Mouse (Mus musculus): ENCODE data around the gene Gpr183. TPM values are rescaled to one million over a fixed set of nuclear protein-coding genes. Genes with fewer than 3 reads are reported as not detected.

The Gpr183 gene
- polyA plus RNA-seq, 1 experiment from 2014 or later, result 4.0 TPM

DNA sequence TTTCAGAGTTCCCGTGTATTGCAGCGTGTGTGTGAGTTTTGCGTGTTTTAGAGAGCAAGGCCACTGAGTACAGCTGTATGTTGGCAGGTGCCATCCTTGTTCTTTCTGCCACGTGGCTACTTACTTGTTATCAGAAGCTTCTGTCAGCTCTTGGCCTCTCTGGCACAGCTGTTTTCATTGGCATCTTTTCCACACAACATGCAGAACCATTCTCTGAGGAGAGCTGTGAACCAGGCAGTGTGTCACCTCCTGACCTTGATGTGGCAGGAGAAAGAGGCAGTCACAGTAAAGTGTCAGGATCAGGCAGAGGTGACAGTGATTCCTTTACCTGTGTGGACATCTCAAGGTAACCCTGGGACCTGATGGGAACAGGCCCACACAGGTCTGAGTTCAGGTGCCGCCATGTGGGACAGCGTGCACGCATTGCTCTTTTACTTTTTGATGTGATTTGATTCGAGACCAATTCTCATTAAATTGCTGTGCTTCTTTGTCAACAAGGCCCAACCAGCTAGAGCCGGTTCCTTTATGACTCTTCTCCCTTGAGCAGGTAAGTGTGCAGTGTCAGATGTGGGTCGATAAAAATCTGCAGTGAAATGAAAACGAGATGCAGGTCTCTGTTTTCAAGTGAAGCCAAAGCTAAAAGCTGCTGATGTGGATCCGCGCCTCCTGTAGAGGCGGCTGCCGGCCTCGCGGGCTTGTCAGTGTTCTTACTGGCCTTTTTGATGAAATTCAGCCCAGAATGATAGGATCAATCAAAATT is 35.5 kb upstream of the Gpr183 start:
- Histone ChIP-seq H3K4me2 (replicated peaks; ENCODE audit: low read depth, low read length) (no peak overlapping the region), H3K27ac (ENCODE audit: low read length) (no peak overlapping the region), H3K27me3 (ENCODE audit: insufficient read depth, low read length) (no peaks in the 10 kb centered on the region), H3K9ac (replicated peaks; ENCODE audit: low read length) (no peak overlapping the region), H3K4me3 (ENCODE audit: low read length) (no peak overlapping the region), H3K9me3 (ENCODE audit: low read length) (no peaks in the 10 kb centered on the region), H3K4me1 (ENCODE audit: insufficient read depth, low read length) (no peaks in the 10 kb centered on the region), H3K36me3 (ENCODE audit: insufficient read depth, low read length) (no peaks in the 10 kb centered on the region)
- WGBS, result 79% methylated on average over 17 of the region's 17 CpGs
- 0 out of 2 replicates have a peak, but pooled peaks have one; percentile 29 for ATAC-seq (ENCODE audit: low FRiP score, low TSS enrichment)

- WGBS, result 72% methylated on average over 8 of the region's 8 CpGs
- ATAC-seq (ENCODE audit: low FRiP score, low TSS enrichment), result no peak
- H3K27me3 ChIP-seq (ENCODE audit: insufficient read depth, low read length), result no peaks in the 10 kb centered on the region
Observed at GRCm38 (mm10) chr14:121999455-121999854, 34.5 kb upstream of the Gpr183 start.

DNA sequence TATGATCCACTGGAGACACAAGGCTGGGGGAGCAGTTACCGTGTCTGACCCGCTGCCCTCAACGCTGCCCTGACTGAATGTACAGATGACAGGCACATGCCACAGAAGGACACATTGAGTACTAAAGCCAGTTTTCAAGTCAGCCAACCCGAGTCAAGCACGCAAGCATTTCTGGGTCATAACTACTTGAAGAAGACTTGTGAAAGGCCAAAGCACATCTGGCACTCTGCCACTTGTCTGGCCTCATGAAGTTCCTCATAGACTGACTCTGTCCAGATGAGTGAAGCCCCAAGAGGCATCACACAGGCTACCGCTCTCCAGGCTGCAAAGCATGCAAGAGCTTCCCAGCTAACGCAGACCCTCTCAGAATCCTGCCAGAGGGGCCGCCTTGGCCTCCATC is 31.8 kb upstream of the Gpr183 start:
- no peaks in the 10 kb centered on the region for H3K9me3 ChIP-seq (ENCODE audit: low read length)
- H3K36me3 ChIP-seq (ENCODE audit: insufficient read depth, low read length), result no peaks in the 10 kb centered on the region; the same call in 1 of the 2 replicates
- no peak overlapping the region for H3K4me2 ChIP-seq (replicated peaks; ENCODE audit: low read depth, low read length)
- no peak overlapping the region for H3K4me3 ChIP-seq (ENCODE audit: low read length)
- H3K4me1 ChIP-seq (ENCODE audit: insufficient read depth, low read length), result peaks cover 11% of the 10 kb centered on the region; the same call in 1 of the 2 replicates
- H3K27me3 ChIP-seq (ENCODE audit: insufficient read depth, low read length), result no peaks in the 10 kb centered on the region
- 83% methylated on average over 8 of the region's 8 CpGs for WGBS
- ATAC-seq (ENCODE audit: low FRiP score, low TSS enrichment), result no peak
- no peak overlapping the region for H3K27ac ChIP-seq (ENCODE audit: low read length)
- H3K9ac ChIP-seq (replicated peaks; ENCODE audit: low read length), result no peak overlapping the region

More at GRCm38 (mm10) chr14:121999455-121999854, 34.5 kb upstream of the Gpr183 start:
- no peak overlapping the region for H3K9ac ChIP-seq (replicated peaks; ENCODE audit: low read length)
- no peaks in the 10 kb centered on the region; the same call in 1 of the 2 replicates for H3K36me3 ChIP-seq (ENCODE audit: insufficient read depth, low read length)
- no peak overlapping the region for H3K27ac ChIP-seq (ENCODE audit: low read length)
- no peaks in the 10 kb centered on the region for H3K9me3 ChIP-seq (ENCODE audit: low read length)
- no peak overlapping the region for H3K4me2 ChIP-seq (replicated peaks; ENCODE audit: low read depth, low read length)
- H3K4me3 ChIP-seq (ENCODE audit: low read length), result no peak overlapping the region
- no peaks in the 10 kb centered on the region for H3K4me1 ChIP-seq (ENCODE audit: insufficient read depth, low read length)

DNA sequence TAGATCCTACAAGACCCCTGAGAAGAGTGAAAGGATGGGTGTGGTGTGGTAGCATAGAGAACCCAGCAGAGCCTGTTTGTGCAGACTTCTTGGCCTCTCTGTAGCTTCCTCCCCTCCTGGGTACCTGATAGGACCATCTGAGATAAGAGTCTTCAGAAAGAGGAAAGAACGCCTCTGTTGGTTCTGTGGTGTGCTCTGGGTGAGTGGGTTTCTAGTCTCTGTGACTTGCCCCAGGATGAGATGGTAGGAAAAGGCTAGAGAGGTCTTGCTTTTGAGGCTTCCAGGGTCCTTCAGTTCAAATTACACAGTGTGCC is 30.5 kb upstream of the Gpr183 start:
- no peak overlapping the region for H3K4me2 ChIP-seq (replicated peaks; ENCODE audit: low read depth, low read length)
- no peaks in the 10 kb centered on the region; the same call in 1 of the 2 replicates for H3K36me3 ChIP-seq (ENCODE audit: insufficient read depth, low read length)
- H3K4me3 ChIP-seq (ENCODE audit: low read length), result no peak overlapping the region
- ATAC-seq (ENCODE audit: low FRiP score, low TSS enrichment), result no peak
- no peak overlapping the region for H3K27ac ChIP-seq (ENCODE audit: low read length)
- no peak overlapping the region for H3K9ac ChIP-seq (replicated peaks; ENCODE audit: low read length)
- H3K9me3 ChIP-seq (ENCODE audit: low read length), result no peaks in the 10 kb centered on the region
- WGBS, result 89% methylated on average over 1 of the region's 1 CpGs
- peaks cover 11% of the 10 kb centered on the region; the same call in 1 of the 2 replicates for H3K4me1 ChIP-seq (ENCODE audit: insufficient read depth, low read length)
- H3K27me3 ChIP-seq (ENCODE audit: insufficient read depth, low read length), result no peaks in the 10 kb centered on the region

DNA sequence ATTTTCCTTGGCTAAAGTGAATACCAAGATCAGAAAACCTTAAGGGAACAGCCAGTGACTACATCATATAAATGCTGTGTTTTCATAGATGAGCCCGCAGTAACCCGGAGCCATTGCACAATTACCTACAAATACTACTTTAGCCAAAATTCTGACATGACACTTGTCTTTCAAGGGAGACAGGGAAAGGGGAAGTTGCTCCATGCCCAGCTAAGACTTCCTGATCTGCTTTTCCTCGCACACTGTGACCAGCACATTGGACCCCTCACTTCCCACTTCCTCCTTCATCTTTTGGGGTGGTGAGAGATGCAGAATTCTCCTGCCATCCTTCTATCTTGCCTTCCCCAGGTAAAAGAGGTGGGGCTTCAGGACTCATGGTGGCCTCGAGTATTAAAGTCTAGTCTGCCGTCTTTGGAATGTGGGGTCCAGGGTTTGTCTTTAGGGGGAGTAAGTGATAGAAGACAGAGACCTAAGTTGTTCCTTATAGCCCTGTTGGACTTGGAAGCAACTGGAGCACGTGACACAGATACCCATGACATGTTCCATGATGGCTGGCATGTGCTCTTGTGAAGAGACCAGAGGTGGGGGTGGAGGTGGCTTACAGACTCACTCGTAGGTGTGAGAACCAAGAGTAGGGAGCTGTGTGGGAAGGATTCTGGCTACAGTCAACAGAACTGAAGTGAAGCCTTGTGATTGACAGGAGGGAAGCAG is 30.0 kb upstream of the Gpr183 start:
- WGBS, result 93% methylated on average over 7 of the region's 7 CpGs
- H3K4me1 ChIP-seq (ENCODE audit: insufficient read depth, low read length), result peaks cover 13% of the 10 kb centered on the region; the same call in 1 of the 2 replicates
- no peak overlapping the region for H3K4me2 ChIP-seq (replicated peaks; ENCODE audit: low read depth, low read length)
- no peak overlapping the region for H3K4me3 ChIP-seq (ENCODE audit: low read length)
- H3K27me3 ChIP-seq (ENCODE audit: insufficient read depth, low read length), result no peaks in the 10 kb centered on the region
- ATAC-seq (ENCODE audit: low FRiP score, low TSS enrichment), result no peak
- H3K36me3 ChIP-seq (ENCODE audit: insufficient read depth, low read length), result no peaks in the 10 kb centered on the region; the same call in 1 of the 2 replicates
- H3K9ac ChIP-seq (replicated peaks; ENCODE audit: low read length), result no peak overlapping the region
- H3K9me3 ChIP-seq (ENCODE audit: low read length), result no peaks in the 10 kb centered on the region
- no peak overlapping the region for H3K27ac ChIP-seq (ENCODE audit: low read length)

DNA sequence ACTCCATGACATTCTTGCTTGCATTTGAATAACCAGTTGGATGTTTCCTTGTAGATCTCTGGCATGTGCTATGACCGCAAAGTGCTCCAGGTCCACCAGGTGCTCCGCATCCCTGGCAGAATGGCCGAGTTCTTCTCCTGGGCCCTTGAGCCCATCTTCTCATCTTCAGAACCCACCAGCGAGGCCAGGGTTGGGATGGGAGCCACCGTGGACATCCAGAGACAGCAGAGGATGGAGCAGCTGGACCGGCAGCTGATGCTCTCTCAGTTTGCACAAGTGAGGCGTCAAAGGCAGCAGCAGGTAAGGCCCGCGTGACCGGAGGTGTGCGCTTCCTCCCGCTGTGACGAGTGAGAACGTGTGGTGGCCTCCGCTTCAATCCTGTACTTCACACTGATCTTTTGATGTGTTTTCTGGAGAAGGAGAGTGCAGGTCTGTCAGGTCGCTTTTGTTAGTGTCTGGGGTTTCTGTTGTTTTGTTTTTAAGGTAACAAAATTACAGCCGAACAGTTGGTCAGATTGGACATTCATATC is 29.2 kb upstream of the Gpr183 start:
- no peak overlapping the region for H3K27ac ChIP-seq (ENCODE audit: low read length)
- H3K4me1 ChIP-seq (ENCODE audit: insufficient read depth, low read length), result peaks cover 17% of the 10 kb centered on the region; the same call in 1 of the 2 replicates
- H3K27me3 ChIP-seq (ENCODE audit: insufficient read depth, low read length), result no peaks in the 10 kb centered on the region
- ATAC-seq (ENCODE audit: low FRiP score, low TSS enrichment), result no peak
- H3K36me3 ChIP-seq (ENCODE audit: insufficient read depth, low read length), result no peaks in the 10 kb centered on the region; the same call in 1 of the 2 replicates
- 92% methylated on average over 17 of the region's 17 CpGs for WGBS
- no peak overlapping the region for H3K4me3 ChIP-seq (ENCODE audit: low read length)
- no peak overlapping the region for H3K9ac ChIP-seq (replicated peaks; ENCODE audit: low read length)
- no peak overlapping the region for H3K4me2 ChIP-seq (replicated peaks; ENCODE audit: low read depth, low read length)
- no peaks in the 10 kb centered on the region for H3K9me3 ChIP-seq (ENCODE audit: low read length)

DNA sequence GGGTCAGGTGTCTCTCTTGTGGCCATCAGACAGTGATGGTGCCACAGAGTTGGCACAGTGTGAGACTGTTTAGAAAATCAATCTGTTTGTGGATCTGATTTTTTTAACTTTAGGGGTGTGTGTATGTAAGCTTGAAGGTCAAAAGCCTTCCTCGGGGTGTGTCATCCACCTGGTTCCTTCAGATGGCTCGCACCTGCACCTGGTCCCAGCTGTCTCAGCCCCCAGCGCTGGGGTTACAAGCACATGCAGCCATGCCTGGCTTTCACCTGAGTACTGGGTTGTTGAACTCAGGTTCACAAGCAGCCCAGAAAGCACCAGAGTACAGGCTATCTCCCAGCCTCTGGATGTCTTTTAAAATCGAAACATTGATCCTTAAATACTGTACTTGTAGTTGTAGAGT is 28.6 kb upstream of the Gpr183 start:
- no peak for ATAC-seq (ENCODE audit: low FRiP score, low TSS enrichment)
- Histone ChIP-seq H3K4me1 (ENCODE audit: insufficient read depth, low read length) (peaks cover 17% of the 10 kb centered on the region; the same call in 1 of the 2 replicates), H3K27ac (ENCODE audit: low read length) (no peak overlapping the region), H3K36me3 (ENCODE audit: insufficient read depth, low read length) (no peaks in the 10 kb centered on the region; the same call in 1 of the 2 replicates), H3K9me3 (ENCODE audit: low read length) (no peaks in the 10 kb centered on the region), H3K9ac (replicated peaks; ENCODE audit: low read length) (no peak overlapping the region), H3K27me3 (ENCODE audit: insufficient read depth, low read length) (no peaks in the 10 kb centered on the region), H3K4me2 (replicated peaks; ENCODE audit: low read depth, low read length) (no peak overlapping the region), H3K4me3 (ENCODE audit: low read length) (no peak overlapping the region)
- 85% methylated on average over 4 of the region's 4 CpGs for WGBS

- H3K27me3 ChIP-seq (ENCODE audit: insufficient read depth, low read length), result no peaks in the 10 kb centered on the region
- no peak overlapping the region for H3K9ac ChIP-seq (replicated peaks; ENCODE audit: low read length)
- H3K4me2 ChIP-seq (replicated peaks; ENCODE audit: low read depth, low read length), result no peak overlapping the region
- H3K9me3 ChIP-seq (ENCODE audit: low read length), result no peaks in the 10 kb centered on the region
- no peak overlapping the region for H3K27ac ChIP-seq (ENCODE audit: low read length)
- H3K4me3 ChIP-seq (ENCODE audit: low read length), result no peak overlapping the region
- WGBS, result 74% methylated on average over 13 of the region's 13 CpGs
- H3K36me3 ChIP-seq (ENCODE audit: insufficient read depth, low read length), result no peaks in the 10 kb centered on the region; the same call in 1 of the 2 replicates
- H3K4me1 ChIP-seq (ENCODE audit: insufficient read depth, low read length), result peaks cover 17% of the 10 kb centered on the region; the same call in 1 of the 2 replicates
- 0 out of 2 replicates have a peak, but pooled peaks have one; percentile 49 for ATAC-seq (ENCODE audit: low FRiP score, low TSS enrichment)
Observed at GRCm38 (mm10) chr14:121992395-121993280, 27.6 kb upstream of the Gpr183 start.

DNA sequence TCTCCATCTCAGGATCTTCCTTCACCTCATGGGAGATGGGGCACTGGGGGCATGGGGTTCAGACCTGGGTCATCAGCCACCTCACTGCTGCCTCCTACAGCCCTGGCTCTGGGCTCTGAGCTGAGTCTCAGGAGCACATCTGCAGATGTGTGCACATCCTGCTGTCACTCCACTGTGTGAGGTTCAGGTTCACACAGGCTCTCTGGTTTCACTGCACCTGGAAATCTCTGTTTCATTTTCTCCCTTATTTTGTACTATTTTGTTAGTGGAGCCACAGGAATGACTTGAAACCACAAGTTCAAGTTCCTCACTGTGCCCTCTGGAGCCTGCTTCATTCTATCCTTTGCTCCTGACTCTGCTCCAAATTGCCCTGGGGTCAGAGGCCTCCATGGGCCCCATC is 26.9 kb upstream of the Gpr183 start:
- no peak overlapping the region for H3K4me3 ChIP-seq (ENCODE audit: low read length)
- no peaks in the 10 kb centered on the region for H3K9me3 ChIP-seq (ENCODE audit: low read length)
- no peaks in the 10 kb centered on the region; the same call in 1 of the 2 replicates for H3K36me3 ChIP-seq (ENCODE audit: insufficient read depth, low read length)
- no peak overlapping the region for H3K4me2 ChIP-seq (replicated peaks; ENCODE audit: low read depth, low read length)
- H3K9ac ChIP-seq (replicated peaks; ENCODE audit: low read length), result no peak overlapping the region; the same call in 1 of the 2 replicates
- H3K4me1 ChIP-seq (ENCODE audit: insufficient read depth, low read length), result peaks cover 17% of the 10 kb centered on the region; the same call in 1 of the 2 replicates
- ATAC-seq (ENCODE audit: low FRiP score, low TSS enrichment), result no peak
- no peaks in the 10 kb centered on the region for H3K27me3 ChIP-seq (ENCODE audit: insufficient read depth, low read length)
- no peak overlapping the region for H3K27ac ChIP-seq (ENCODE audit: low read length)
